Mouse (Mus musculus): ENCODE measurements around the gene Gstp2. TPM values are rescaled to one million over a fixed set of nuclear protein-coding genes. Genes with fewer than 3 reads are reported as not detected.

Gene Gstp2
- polyA plus RNA-seq, 1 experiment, result 21.6 TPM

GRCm38 (mm10) chr19:4018743-4019583 is 26.9 kb downstream of the Gstp2 start:
- 18% methylated on average over 18 of the region's 18 CpGs for WGBS
- TF ChIP-seq CTCF (IDR thresholded peaks at IDR 0.05; ENCODE audit: control insufficient read depth, insufficient read depth, low read length), result peak; percentile 72
- no peak for TF ChIP-seq POLR2A (IDR thresholded peaks at IDR 0.05; ENCODE audit: borderline replicate concordance, control insufficient read depth, low read depth, low read length)
- Histone ChIP-seq H3K4me1 (ENCODE audit: control insufficient read depth, insufficient read depth, low read length) (no peaks in the 10 kb centered on the region; the same call in 1 of the 2 replicates), H3K4me3 (replicated peaks; ENCODE audit: control insufficient read depth, low read depth, low read length) (no peak overlapping the region), H3K27ac (ENCODE audit: control insufficient read depth, insufficient read depth, low read depth, low read length, poor library complexity) (no peak overlapping the region)

GRCm38 (mm10) chr19:4017921-4018587 is 27.8 kb downstream of the Gstp2 start:
- WGBS, result 84% methylated on average over 10 of the region's 10 CpGs
- no peaks in the 10 kb centered on the region; the same call in 1 of the 2 replicates for H3K4me1 ChIP-seq (ENCODE audit: control insufficient read depth, insufficient read depth, low read length)

GRCm38 (mm10) chr19:4015635-4016034 is 30.2 kb downstream of the Gstp2 start:
- Histone ChIP-seq H3K4me3 (replicated peaks; ENCODE audit: control insufficient read depth, low read depth, low read length) (no peak overlapping the region), H3K4me1 (ENCODE audit: control insufficient read depth, insufficient read depth, low read length) (peaks cover 4% of the 10 kb centered on the region), H3K27ac (ENCODE audit: control insufficient read depth, insufficient read depth, low read depth, low read length, poor library complexity) (no peak overlapping the region)
- WGBS, result 58% methylated on average over 5 of the region's 5 CpGs
- no peak for TF ChIP-seq POLR2A (IDR thresholded peaks at IDR 0.05; ENCODE audit: borderline replicate concordance, control insufficient read depth, low read depth, low read length)
- no peak for TF ChIP-seq CTCF (IDR thresholded peaks at IDR 0.05; ENCODE audit: control insufficient read depth, insufficient read depth, low read length)

More at GRCm38 (mm10) chr19:4017921-4018587, 27.8 kb downstream of the Gstp2 start:
- TF ChIP-seq POLR2A (IDR thresholded peaks at IDR 0.05; ENCODE audit: borderline replicate concordance, control insufficient read depth, low read depth, low read length) (no peak), CTCF (IDR thresholded peaks at IDR 0.05; ENCODE audit: control insufficient read depth, insufficient read depth, low read length) (no peak)
- Histone ChIP-seq H3K4me3 (replicated peaks; ENCODE audit: control insufficient read depth, low read depth, low read length) (no peak overlapping the region), H3K27ac (ENCODE audit: control insufficient read depth, insufficient read depth, low read depth, low read length, poor library complexity) (no peak overlapping the region)

GRCm38 (mm10) chr19:4014802-4015201 is 31.0 kb downstream of the Gstp2 start:
- TF ChIP-seq POLR2A (IDR thresholded peaks at IDR 0.05; ENCODE audit: borderline replicate concordance, control insufficient read depth, low read depth, low read length) (no peak), CTCF (IDR thresholded peaks at IDR 0.05; ENCODE audit: control insufficient read depth, insufficient read depth, low read length) (no peak)
- H3K27ac ChIP-seq (ENCODE audit: control insufficient read depth, insufficient read depth, low read depth, low read length, poor library complexity), result no peak overlapping the region
- H3K4me3 ChIP-seq (replicated peaks; ENCODE audit: control insufficient read depth, low read depth, low read length), result no peak overlapping the region
- H3K4me1 ChIP-seq (ENCODE audit: control insufficient read depth, insufficient read depth, low read length), result peaks cover 4% of the 10 kb centered on the region

- Histone ChIP-seq H3K27ac (ENCODE audit: control insufficient read depth, insufficient read depth, low read depth, low read length, poor library complexity) (no peak overlapping the region), H3K4me3 (replicated peaks; ENCODE audit: control insufficient read depth, low read depth, low read length) (peak overlapping the region; percentile 66), H3K4me1 (ENCODE audit: control insufficient read depth, insufficient read depth, low read length) (peaks cover 4% of the 10 kb centered on the region)
- WGBS, result 23% methylated on average over 9 of the region's 9 CpGs
- TF ChIP-seq POLR2A (IDR thresholded peaks at IDR 0.05; ENCODE audit: borderline replicate concordance, control insufficient read depth, low read depth, low read length) (no peak), CTCF (IDR thresholded peaks at IDR 0.05; ENCODE audit: control insufficient read depth, insufficient read depth, low read length) (no peak)
Observed at GRCm38 (mm10) chr19:4013066-4013465, 32.8 kb downstream of the Gstp2 start.

GRCm38 (mm10) chr19:4012432-4013022 is 33.3 kb downstream of the Gstp2 start, which contains the start of gene Ndufv1:
Gene Ndufv1 (minus strand): TSS chr19:4012806.
- H3K4me1 ChIP-seq (ENCODE audit: control insufficient read depth, insufficient read depth, low read length), result peaks cover 4% of the 10 kb centered on the region
- under 1% methylated on average over 45 of the region's 45 CpGs for WGBS
- H3K27ac ChIP-seq (ENCODE audit: control insufficient read depth, insufficient read depth, low read depth, low read length, poor library complexity), result peak within 1 kb of the TSS; percentile 57
- peak; percentile 93 for TF ChIP-seq POLR2A (IDR thresholded peaks at IDR 0.05; ENCODE audit: borderline replicate concordance, control insufficient read depth, low read depth, low read length)
- peak; percentile 65 for TF ChIP-seq CTCF (IDR thresholded peaks at IDR 0.05; ENCODE audit: control insufficient read depth, insufficient read depth, low read length)
- peak within 1 kb of the TSS; percentile 74 for H3K4me3 ChIP-seq (replicated peaks; ENCODE audit: control insufficient read depth, low read depth, low read length)

- Histone ChIP-seq H3K27ac (ENCODE audit: control insufficient read depth, insufficient read depth, low read depth, low read length, poor library complexity) (no peak overlapping the region), H3K4me1 (ENCODE audit: control insufficient read depth, insufficient read depth, low read length) (peaks cover 4% of the 10 kb centered on the region), H3K4me3 (replicated peaks; ENCODE audit: control insufficient read depth, low read depth, low read length) (no peak overlapping the region)
- 91% methylated on average over 5 of the region's 5 CpGs for WGBS
- TF ChIP-seq POLR2A (IDR thresholded peaks at IDR 0.05; ENCODE audit: borderline replicate concordance, control insufficient read depth, low read depth, low read length), result no peak
- no peak for TF ChIP-seq CTCF (IDR thresholded peaks at IDR 0.05; ENCODE audit: control insufficient read depth, insufficient read depth, low read length)
Observed at GRCm38 (mm10) chr19:4011086-4011485, 34.7 kb downstream of the Gstp2 start.

- TF ChIP-seq POLR2A (IDR thresholded peaks at IDR 0.05; ENCODE audit: borderline replicate concordance, control insufficient read depth, low read depth, low read length) (no peak), CTCF (IDR thresholded peaks at IDR 0.05; ENCODE audit: control insufficient read depth, insufficient read depth, low read length) (no peak)
- WGBS, result 94% methylated on average over 8 of the region's 8 CpGs
- Histone ChIP-seq H3K27ac (ENCODE audit: control insufficient read depth, insufficient read depth, low read depth, low read length, poor library complexity) (no peak overlapping the region), H3K4me3 (replicated peaks; ENCODE audit: control insufficient read depth, low read depth, low read length) (no peak overlapping the region), H3K4me1 (ENCODE audit: control insufficient read depth, insufficient read depth, low read length) (peaks cover under 1% of the 10 kb centered on the region; the same call in 1 of the 2 replicates)
Observed at GRCm38 (mm10) chr19:4005971-4006370, 39.9 kb downstream of the Gstp2 start.
